ENCODE assay signal across 8 mouse cellular contexts in the genomic region with DNA sequence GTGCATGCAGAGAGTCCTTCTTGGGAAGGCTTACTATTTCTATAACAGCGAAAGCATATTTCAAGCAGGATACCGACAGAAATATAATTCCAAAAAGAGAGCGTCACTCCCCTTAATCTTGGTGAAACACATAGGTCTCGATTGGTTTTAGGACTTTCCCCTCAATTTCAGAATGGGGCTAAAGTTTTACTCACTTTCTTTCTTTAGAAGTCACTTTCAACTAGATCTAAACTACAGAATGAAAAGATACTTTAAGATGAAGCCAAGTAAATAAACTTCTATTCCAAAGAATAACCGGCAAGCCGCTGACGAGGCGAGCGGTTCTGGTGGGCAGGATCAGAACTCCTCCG. TPM values are rescaled to one million over a fixed set of nuclear protein-coding genes. Genes with fewer than 3 reads are reported as not detected.
A peak's percentile ranks its signal among the peaks of the same experiment; 100 is the strongest.
DNase-seq lines count a peak whose midpoint lies in the region; ATAC-seq and TF ChIP-seq lines count a peak whose summit lies in the region.

No protein-coding gene starts in this region.

- H3K9me3 ChIP-seq in heart, postnatal 0 days (replicated peaks; ENCODE audit: control insufficient read depth, low read length), result no peaks in the 10 kb centered on the region
- H3K9me3 ChIP-seq in hindbrain, embryonic 10.5 days, result no peaks in the 10 kb centered on the region
- no peaks in the 10 kb centered on the region for H3K9me3 ChIP-seq in midbrain, embryonic 11.5 days (ENCODE audit: control insufficient read depth, low read length)

- no peak for TF ChIP-seq EP300 in heart, postnatal 0 days (IDR thresholded peaks at IDR 0.05; ENCODE audit: low read depth)

- peaks cover 6% of the 10 kb centered on the region; the same call in 1 of the 2 replicates for H3K4me1 ChIP-seq in heart, postnatal 0 days (ENCODE audit: control insufficient read depth, insufficient read depth)
- peaks cover 10% of the 10 kb centered on the region for H3K4me1 ChIP-seq in hindbrain, embryonic 10.5 days (replicated peaks)
- peaks cover 10% of the 10 kb centered on the region for H3K4me1 ChIP-seq in midbrain, embryonic 11.5 days (ENCODE audit: control insufficient read depth, insufficient read depth, low read length)

- no peak for TF ChIP-seq CTCF in heart, postnatal 0 days (IDR thresholded peaks at IDR 0.05; ENCODE audit: low read depth)

- H3K36me3 ChIP-seq in heart, postnatal 0 days (replicated peaks; ENCODE audit: control insufficient read depth, insufficient read depth, low read length), result no peaks in the 10 kb centered on the region
- H3K36me3 ChIP-seq in hindbrain, embryonic 10.5 days, result peaks cover 30% of the 10 kb centered on the region
- no peaks in the 10 kb centered on the region; the same call in 1 of the 2 replicates for H3K36me3 ChIP-seq in midbrain, embryonic 11.5 days (ENCODE audit: control insufficient read depth, insufficient read depth, low read length)

- WGBS in heart, postnatal 0 days, result under 1% methylated on average over 10 of the region's 10 CpGs
- WGBS in hindbrain, embryonic 10.5 days, result under 1% methylated on average over 10 of the region's 10 CpGs
- 0% methylated on average over 10 of the region's 10 CpGs for WGBS in midbrain, embryonic 11.5 days

- no peak for ATAC-seq in heart, postnatal 0 days (ENCODE audit: insufficient read depth, low read depth)
- ATAC-seq in midbrain, embryonic 11.5 days (ENCODE audit: low FRiP score), result no peak
- ATAC-seq in frontal cortex, adult (ENCODE audit: low TSS enrichment), result no peak

- H3K4me2 ChIP-seq in heart, postnatal 0 days (ENCODE audit: low read depth, low read length), result peak overlapping the region; percentile 75
- H3K4me2 ChIP-seq in midbrain, embryonic 11.5 days, result peak overlapping the region; percentile 73

- peak overlapping the region; percentile 95 for H3K27ac ChIP-seq in heart, postnatal 0 days (ENCODE audit: low read depth)
- H3K27ac ChIP-seq in hindbrain, embryonic 10.5 days, result peak overlapping the region; percentile 99
- H3K27ac ChIP-seq in midbrain, embryonic 11.5 days (ENCODE audit: low read depth, low read length), result peak overlapping the region; percentile 92

- peak overlapping the region; percentile 91 for H3K4me3 ChIP-seq in heart, postnatal 0 days (ENCODE audit: low read depth, low read length)
- H3K4me3 ChIP-seq in hindbrain, embryonic 10.5 days, result peak overlapping the region; percentile 85
- H3K4me3 ChIP-seq in midbrain, embryonic 11.5 days (ENCODE audit: low read depth, low read length), result peak overlapping the region; percentile 77

- peak; percentile 11 for DNase-seq in heart, postnatal 0 days (ENCODE audit: low spot score)
- DNase-seq in heart, adult 8-10 months (ENCODE audit: low spot score), result no peak
- peak; percentile 19 for DNase-seq in adipocyte (ENCODE audit: low spot score)
- no peak for DNase-seq in hindbrain, embryonic 10.5 days (ENCODE audit: low spot score)
- DNase-seq in midbrain, embryonic 11.5 days (ENCODE audit: low spot score, missing footprints), result no peak
- no peak for DNase-seq in layer of hippocampus, adult 8-10 months (ENCODE audit: low spot score in 2 of 2)
- no peak for DNase-seq in gastrocnemius, adult 8-10 months (ENCODE audit: low spot score in 2 of 2)

- H3K9ac ChIP-seq in heart, postnatal 0 days (replicated peaks; ENCODE audit: low read depth, low read length), result peak overlapping the region; percentile 77
- peak overlapping the region; percentile 91 for H3K9ac ChIP-seq in midbrain, embryonic 11.5 days (ENCODE audit: low read length)

- H3K27me3 ChIP-seq in heart, postnatal 0 days (ENCODE audit: control insufficient read depth, insufficient read depth, low read length), result no peaks in the 10 kb centered on the region
- H3K27me3 ChIP-seq in hindbrain, embryonic 10.5 days (ENCODE audit: insufficient read depth, poor library complexity, severe bottlenecking), result no peaks in the 10 kb centered on the region
- no peaks in the 10 kb centered on the region for H3K27me3 ChIP-seq in midbrain, embryonic 11.5 days (ENCODE audit: control insufficient read depth, insufficient read depth, low read length)

RNA-seq across cellular contexts. Expression of gene H2afv, which starts 0.5 kb away (rescaled TPM):
- 106 and 157 TPM in 2 replicates for total RNA-seq in heart, postnatal 0 days (2014; rRNA removed; ENCODE audit: low replicate concordance)
- polyA plus RNA-seq in heart, postnatal 0 days (2015; fragmentation: Nextera tagmentation; extraction: Ambion mirVana), result 213 and 232 TPM in 2 replicates
- 10 to 100 TPM; 80.1 to 97.8 (median 88.2) TPM for total RNA-seq in heart, adult 8-10 months (2022)
- polyA plus RNA-seq in hindbrain, embryonic 10.5 days (2016; fragmentation: Nextera tagmentation; extraction: Ambion mirVana), result 881 and 962 TPM in 2 replicates
- polyA plus RNA-seq in midbrain, embryonic 11.5 days (2014; fragmentation: Nextera tagmentation; extraction: Ambion mirVana), result 966 and 1,015 TPM in 2 replicates
- 10 to 100 TPM; 26.4 to 39.8 (median 36.9) TPM for total RNA-seq in layer of hippocampus, adult 8-10 months (2022)
- total RNA-seq in gastrocnemius, adult 8-10 months (2022), result 10 to 100 TPM; 47.7 to 58.3 (median 56.0) TPM

RNA-seq across cellular contexts. Expression of gene Ppia, which starts 28.5 kb away (rescaled TPM):
- total RNA-seq in heart, postnatal 0 days (2014; rRNA removed; ENCODE audit: low replicate concordance), result 2,268 and 2,353 TPM in 2 replicates
- polyA plus RNA-seq in heart, postnatal 0 days (2015; fragmentation: Nextera tagmentation; extraction: Ambion mirVana), result 3,654 and 3,756 TPM in 2 replicates
- total RNA-seq in heart, adult 8-10 months (2022), result 100 to 1,000 TPM; 262 to 310 (median 280) TPM
- 5,657 and 6,044 TPM in 2 replicates for polyA plus RNA-seq in hindbrain, embryonic 10.5 days (2016; fragmentation: Nextera tagmentation; extraction: Ambion mirVana)
- polyA plus RNA-seq in midbrain, embryonic 11.5 days (2014; fragmentation: Nextera tagmentation; extraction: Ambion mirVana), result 5,393 and 5,428 TPM in 2 replicates
- total RNA-seq in layer of hippocampus, adult 8-10 months (2022), result 1,000 to 10,000 TPM; 1,319 to 1,646 (median 1,558) TPM
- total RNA-seq in gastrocnemius, adult 8-10 months (2022), result 100 to 1,000 TPM; 189 to 256 (median 213) TPM

RNA-seq across cellular contexts. Expression of gene Purb, which starts 32.0 kb away (rescaled TPM):
- total RNA-seq in heart, postnatal 0 days (2014; rRNA removed; ENCODE audit: low replicate concordance), result 40.4 and 48.4 TPM in 2 replicates
- 18.4 and 22.0 TPM in 2 replicates for polyA plus RNA-seq in heart, postnatal 0 days (2015; fragmentation: Nextera tagmentation; extraction: Ambion mirVana)
- total RNA-seq in heart, adult 8-10 months (2022), result 10 to 100 TPM; 23.2 to 32.4 (median 28.9) TPM
- polyA plus RNA-seq in hindbrain, embryonic 10.5 days (2016; fragmentation: Nextera tagmentation; extraction: Ambion mirVana), result 9.6 and 15.6 TPM in 2 replicates
- 12.8 and 13.7 TPM in 2 replicates for polyA plus RNA-seq in midbrain, embryonic 11.5 days (2014; fragmentation: Nextera tagmentation; extraction: Ambion mirVana)
- total RNA-seq in layer of hippocampus, adult 8-10 months (2022), result 100 to 1,000 TPM; 202 to 239 (median 220) TPM
- total RNA-seq in gastrocnemius, adult 8-10 months (2022), result 10 to 100 TPM; 19.1 to 24.8 (median 19.7) TPM

RNA-seq across cellular contexts. Expression of gene Zmiz2, which starts 54.8 kb away (rescaled TPM):
- total RNA-seq in heart, postnatal 0 days (2014; rRNA removed; ENCODE audit: low replicate concordance), result 42.3 and 45.4 TPM in 2 replicates
- polyA plus RNA-seq in heart, postnatal 0 days (2015; fragmentation: Nextera tagmentation; extraction: Ambion mirVana), result 6.9 and 7.0 TPM in 2 replicates
- total RNA-seq in heart, adult 8-10 months (2022), result 10 to 100 TPM; 37.1 to 38.7 (median 37.5) TPM
- polyA plus RNA-seq in hindbrain, embryonic 10.5 days (2016; fragmentation: Nextera tagmentation; extraction: Ambion mirVana), result 15.6 and 19.0 TPM in 2 replicates
- polyA plus RNA-seq in midbrain, embryonic 11.5 days (2014; fragmentation: Nextera tagmentation; extraction: Ambion mirVana), result 13.3 and 16.4 TPM in 2 replicates
- total RNA-seq in layer of hippocampus, adult 8-10 months (2022), result 100 to 1,000 TPM; 157 to 169 (median 159) TPM
- total RNA-seq in gastrocnemius, adult 8-10 months (2022), result 10 to 100 TPM; 50.7 to 65.8 (median 53.6) TPM

Comparison
In these comparisons a context has a peak if more than half of its experiments do, and no peak if none do; other contexts are left out.
1. DNase-seq: peak in heart, postnatal 0 days (single experiment) and adipocyte (single experiment); none in heart, adult 8-10 months (single experiment), hindbrain, embryonic 10.5 days (single experiment), midbrain, embryonic 11.5 days (single experiment), layer of hippocampus, adult 8-10 months (0 of 2) and gastrocnemius, adult 8-10 months (0 of 2).
2. Peak in every context shown above with its lines, with median percentiles within 50 percentile points of each other: H3K27ac ChIP-seq and H3K4me3 ChIP-seq.